In the genomic region with DNA sequence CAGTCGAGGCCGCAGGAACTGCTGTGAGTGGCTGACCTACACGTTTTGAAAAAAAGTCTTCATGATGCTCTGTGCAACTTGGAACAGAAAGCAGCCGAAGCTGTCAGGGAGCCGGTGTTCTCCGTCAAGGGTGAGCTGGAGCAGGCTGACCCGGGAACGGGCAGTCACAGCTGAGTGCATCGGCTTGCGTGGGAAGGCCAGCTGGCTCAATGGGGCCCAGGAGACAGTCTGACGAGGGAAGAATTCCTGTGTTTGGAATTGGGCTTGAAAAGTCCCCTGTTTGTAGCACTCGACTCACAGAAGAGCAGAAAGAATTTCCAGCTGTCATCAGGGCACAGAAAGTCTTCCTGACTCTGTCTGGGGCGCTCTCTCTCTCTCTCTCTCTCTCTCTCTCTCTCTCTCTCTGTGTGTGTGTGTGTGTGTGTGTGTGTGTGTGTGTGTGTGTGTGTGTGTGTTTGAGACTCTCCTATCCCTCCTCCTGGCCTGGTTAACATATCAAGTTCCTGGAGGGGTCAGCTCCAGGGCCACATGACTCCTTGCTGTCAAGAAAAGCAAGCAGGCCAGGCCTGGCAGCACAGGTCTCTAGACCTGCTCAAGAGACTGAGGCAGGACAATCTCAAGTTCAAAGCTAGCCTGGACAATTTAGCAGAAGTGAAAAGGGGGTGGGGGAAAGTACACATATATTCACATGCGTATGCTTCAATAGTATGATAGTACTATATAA, we compare ENCODE assay signal across 8 mouse cellular contexts.
DNase-seq lines count a peak whose midpoint lies in the region; ATAC-seq lines count a peak whose summit lies in the region.
"Had no signal": no experiment of that assay in that cellular context is flagged by ENCODE, and none has a peak within 500 bp of the region (broad histone marks: within the 10 kb centered on the region; RNA-seq: fewer than 3 reads in every experiment).

No protein-coding gene starts in this region.

- DNase-seq in adrenal gland, postnatal 25 days: peak; percentile 43
- DNase-seq in heart, postnatal 36 days: peak; percentile 72 to 78
- no peak for DNase-seq in limb, embryonic 10.5 days (ENCODE audit: low spot score)
- DNase-seq in ovary, postnatal 36 days (ENCODE audit: low spot score): peak; percentile 84
- DNase-seq in layer of hippocampus, adult 9-10 months (ENCODE audit: low spot score): no peak
- DNase-seq in right cerebral cortex, postnatal 4 days: no peak

- no peaks in the 10 kb centered on the region for H3K36me3 ChIP-seq in embryonic facial prominence, embryonic 13.5 days
- no peaks in the 10 kb centered on the region for H3K36me3 ChIP-seq in limb, embryonic 10.5 days

- WGBS in embryonic facial prominence, embryonic 13.5 days: 43% methylated on average over 14 of the region's 14 CpGs
- WGBS in limb, embryonic 10.5 days: 52% methylated on average over 14 of the region's 14 CpGs

- H3K4me1 ChIP-seq in embryonic facial prominence, embryonic 13.5 days: peaks cover 48% of the 10 kb centered on the region
- peaks cover 48% of the 10 kb centered on the region for H3K4me1 ChIP-seq in limb, embryonic 10.5 days

- no peak for ATAC-seq in embryonic facial prominence, embryonic 13.5 days (ENCODE audit: insufficient number of reproducible peaks, insufficient read depth, low FRiP score, low TSS enrichment, low read depth)

- H3K9me3 ChIP-seq in embryonic facial prominence, embryonic 13.5 days: no peaks in the 10 kb centered on the region
- H3K9me3 ChIP-seq in limb, embryonic 10.5 days (replicated peaks): no peaks in the 10 kb centered on the region
- H3K9me3 ChIP-seq: megakaryocyte, embryonic 14.5 days had no signal

- intact Hi-C loops in heart, postnatal 36 days (cut with DNase I): no loop called here

- H3K27me3 ChIP-seq in embryonic facial prominence, embryonic 13.5 days: no peaks in the 10 kb centered on the region
- H3K27me3 ChIP-seq in limb, embryonic 10.5 days (ENCODE audit: low read depth, poor library complexity, severe bottlenecking): no peaks in the 10 kb centered on the region

- H3K4me3 ChIP-seq in embryonic facial prominence, embryonic 13.5 days: no peak overlapping the region
- H3K4me3 ChIP-seq in limb, embryonic 10.5 days: no peak overlapping the region
- H3K4me3 ChIP-seq: megakaryocyte, embryonic 14.5 days had no signal

- peak overlapping the region; percentile 74 for H3K27ac ChIP-seq in embryonic facial prominence, embryonic 13.5 days
- H3K27ac ChIP-seq in limb, embryonic 10.5 days: peak overlapping the region; percentile 69

- H3K9ac ChIP-seq in embryonic facial prominence, embryonic 13.5 days: no peak overlapping the region

- no peak overlapping the region for H3K4me2 ChIP-seq in embryonic facial prominence, embryonic 13.5 days

Comparison
In these comparisons a context has a peak if more than half of its experiments do, and no peak if none do; other contexts are left out.
1. DNase-seq: peak in adrenal gland, postnatal 25 days (single experiment), heart, postnatal 36 days (2 of 2) and ovary, postnatal 36 days (single experiment); none in limb, embryonic 10.5 days (single experiment), layer of hippocampus, adult 9-10 months (single experiment) and right cerebral cortex, postnatal 4 days (single experiment).